Mouse (Mus musculus): ENCODE data around the gene Rnf168.

GRCm38 (mm10) chr16:32282608-32283007, 5.3 kb downstream of the Rnf168 start:
- TF ChIP-seq CTCF (IDR thresholded peaks at IDR 0.05; ENCODE audit: borderline replicate concordance, extremely low read depth, insufficient read depth, insufficient read length) (no peak), POLR2A (IDR thresholded peaks at IDR 0.05; ENCODE audit: borderline replicate concordance, extremely low read depth, insufficient read depth, insufficient read length, poor library complexity, severe bottlenecking) (no peak)

Data from brain, embryonic 14.5 days (tissue).